Mouse (Mus musculus): ENCODE data around the gene Zfp119b.
"Not testable (repeated sequence)": the region's sequence is repeated elsewhere in the genome, so short reads cannot be mapped to it uniquely, and the experiment has no call there.

The Zfp119b gene

DNA sequence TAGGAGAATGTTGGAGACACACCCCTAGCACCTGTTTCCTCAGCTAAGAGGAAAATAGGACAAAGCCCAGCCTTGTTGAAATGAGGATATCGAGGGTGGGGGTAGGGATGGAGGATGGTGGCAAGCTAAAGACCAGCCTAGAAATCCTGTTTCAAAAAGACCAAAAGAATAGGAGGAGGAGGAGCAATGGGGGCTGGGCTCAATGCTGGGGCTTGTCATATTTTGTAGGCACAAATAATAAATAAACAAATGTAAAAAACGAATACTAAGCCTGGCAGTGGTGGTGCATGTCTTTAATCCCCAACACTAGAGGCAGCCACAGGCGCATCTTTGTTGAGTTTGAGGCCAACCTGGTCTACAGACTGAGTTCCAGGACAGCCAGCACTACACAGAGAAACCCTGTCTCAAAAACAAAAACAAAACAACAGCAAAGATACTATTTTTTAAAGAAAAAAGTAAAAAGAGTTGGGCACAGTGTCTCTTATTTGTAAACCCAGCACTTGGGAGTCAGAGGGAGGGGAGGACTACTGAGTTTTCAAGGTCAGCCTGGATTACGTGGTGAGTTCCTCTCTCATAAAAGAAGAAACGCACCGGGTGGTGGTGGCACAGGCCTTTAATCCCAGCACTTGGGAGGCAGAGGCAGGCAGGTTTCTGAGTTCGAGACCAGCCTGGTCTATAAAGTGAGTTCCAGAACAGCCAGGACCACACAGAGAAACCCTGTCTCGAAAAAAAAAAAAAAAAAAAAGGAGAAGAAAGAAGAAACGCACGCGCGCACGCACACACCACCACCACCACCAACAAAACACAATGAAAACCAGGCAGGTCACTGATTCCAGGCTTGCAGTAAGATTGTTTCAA lies 8.7 kb upstream of the Zfp119b start:
- DNase-seq (ENCODE audit: extremely low spot score), result no peak

DNA sequence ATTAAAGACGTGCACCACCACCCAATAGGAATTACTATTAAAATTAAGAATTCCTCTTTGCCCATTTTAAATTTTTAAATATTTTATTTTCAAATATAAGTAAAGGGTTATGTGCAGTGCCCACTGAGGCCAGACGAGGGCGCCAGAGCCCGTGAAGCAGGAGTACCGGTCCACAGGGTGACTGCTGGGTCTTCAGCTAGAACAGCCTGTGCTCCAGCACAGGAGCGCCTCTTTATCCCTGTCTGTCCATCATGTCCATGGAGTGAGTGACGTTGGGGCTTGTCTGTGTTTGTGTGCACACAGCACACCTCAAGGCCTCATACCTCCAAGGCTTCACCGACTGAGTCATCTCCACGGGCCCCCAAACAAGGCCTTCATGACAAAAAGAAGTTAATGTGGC lies 7.9 kb upstream of the Zfp119b start:
- peak; percentile 69 for DNase-seq (ENCODE audit: extremely low spot score)

DNA sequence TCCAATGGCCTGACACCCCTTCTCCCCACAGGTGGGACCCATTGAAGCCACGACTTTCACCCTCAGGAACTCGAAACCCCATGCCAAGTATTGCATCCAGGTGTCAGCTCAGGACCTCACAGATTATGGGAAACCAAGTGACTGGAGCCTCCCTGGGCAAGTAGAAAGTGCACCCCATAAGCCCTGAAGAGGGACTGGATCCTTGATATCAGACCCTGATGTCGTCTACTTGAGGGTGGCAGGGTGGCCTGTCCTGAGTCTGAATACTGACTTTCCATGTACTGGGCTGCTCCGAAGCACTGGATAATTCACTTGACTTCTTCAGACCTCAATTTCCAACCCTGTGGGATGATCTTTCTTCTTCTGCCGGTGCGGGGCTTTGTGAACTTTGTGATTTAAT lies 7.3 kb upstream of the Zfp119b start:
- no peak for DNase-seq (ENCODE audit: extremely low spot score)

- peak; percentile 81 for DNase-seq (ENCODE audit: extremely low spot score)
These were observed 6.8 kb upstream of the Zfp119b start for GRCm38 (mm10) chr17:55956129-55956528.

GRCm38 (mm10) chr17:55954229-55954628 lies 4.9 kb upstream of the Zfp119b start:
- no peak for DNase-seq (ENCODE audit: extremely low spot score)

- no peak for DNase-seq (ENCODE audit: extremely low spot score)
These were observed 4.5 kb upstream of the Zfp119b start for GRCm38 (mm10) chr17:55953751-55954150.

- DNase-seq (ENCODE audit: extremely low spot score), result no peak
These were observed 3.2 kb upstream of the Zfp119b start, which contains the start of gene Ebi3 for GRCm38 (mm10) chr17:55952447-55953027. TSS of gene Ebi3 (plus strand) at chr17:55952640.

DNA sequence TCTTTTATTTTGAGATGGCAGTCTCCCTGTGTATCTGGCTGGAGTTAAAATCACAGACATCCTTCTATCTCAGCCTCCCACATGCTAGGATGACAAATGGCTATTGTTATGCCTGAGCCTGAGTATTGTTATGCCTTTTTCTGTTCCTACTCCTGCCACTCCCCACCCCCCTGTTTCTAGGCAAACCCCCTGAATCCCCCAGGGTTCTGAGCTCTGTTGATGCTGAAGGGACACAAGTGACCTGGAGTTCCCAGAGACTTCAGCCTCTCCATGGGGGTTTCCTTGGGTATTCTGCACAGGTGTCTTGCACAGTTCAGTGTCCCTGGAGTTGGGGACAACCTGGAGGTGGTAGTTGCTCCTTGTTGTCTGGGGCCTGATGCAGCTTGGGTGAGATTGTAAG lies 2.7 kb upstream of the Zfp119b start:
- no peak for DNase-seq (ENCODE audit: extremely low spot score)

GRCm38 (mm10) chr17:55950601-55951000 lies 1.3 kb upstream of the Zfp119b start:
- DNase-seq (ENCODE audit: extremely low spot score), result no peak

DNA sequence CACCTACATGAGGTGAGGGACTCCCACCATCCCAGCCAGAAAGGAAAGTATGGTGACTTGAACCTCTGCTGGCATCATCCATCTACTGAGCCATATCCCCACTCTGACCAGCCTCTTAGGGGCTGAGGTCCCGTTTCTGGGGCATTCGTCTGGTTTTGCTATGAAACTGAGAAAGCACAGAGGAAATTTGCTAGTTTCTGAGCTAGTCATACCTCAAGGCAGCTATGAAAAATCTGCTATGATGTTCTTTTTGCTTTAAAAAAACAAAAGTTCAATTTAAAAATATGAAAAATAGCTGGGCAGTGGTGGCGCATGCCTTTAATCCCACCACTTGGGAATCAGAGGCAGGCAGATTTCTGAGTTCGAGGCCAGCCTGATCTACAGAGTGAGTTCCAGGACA lies 653 bp downstream of the Zfp119b start:
- no peak for DNase-seq (ENCODE audit: extremely low spot score)

DNA sequence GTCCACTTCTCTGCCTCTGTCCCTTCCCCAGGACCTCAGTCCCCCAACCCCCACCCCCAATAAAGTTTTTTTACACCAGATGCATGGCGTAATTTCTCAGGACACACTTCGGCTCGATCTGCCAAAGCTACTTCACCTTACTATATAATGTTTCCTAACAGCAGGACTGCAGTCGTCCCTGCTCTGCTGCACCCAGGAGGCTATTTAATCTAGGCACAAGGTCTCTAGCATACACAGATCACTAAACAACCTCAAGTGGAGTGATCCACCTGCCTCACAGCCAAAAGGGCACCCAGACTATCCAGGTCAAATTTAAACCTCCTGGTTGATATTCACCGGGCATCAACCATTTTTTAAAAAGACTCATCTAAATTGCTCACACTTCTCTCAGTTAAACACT lies 3.6 kb downstream of the Zfp119b start:
- no peak for DNase-seq (ENCODE audit: extremely low spot score)

DNA sequence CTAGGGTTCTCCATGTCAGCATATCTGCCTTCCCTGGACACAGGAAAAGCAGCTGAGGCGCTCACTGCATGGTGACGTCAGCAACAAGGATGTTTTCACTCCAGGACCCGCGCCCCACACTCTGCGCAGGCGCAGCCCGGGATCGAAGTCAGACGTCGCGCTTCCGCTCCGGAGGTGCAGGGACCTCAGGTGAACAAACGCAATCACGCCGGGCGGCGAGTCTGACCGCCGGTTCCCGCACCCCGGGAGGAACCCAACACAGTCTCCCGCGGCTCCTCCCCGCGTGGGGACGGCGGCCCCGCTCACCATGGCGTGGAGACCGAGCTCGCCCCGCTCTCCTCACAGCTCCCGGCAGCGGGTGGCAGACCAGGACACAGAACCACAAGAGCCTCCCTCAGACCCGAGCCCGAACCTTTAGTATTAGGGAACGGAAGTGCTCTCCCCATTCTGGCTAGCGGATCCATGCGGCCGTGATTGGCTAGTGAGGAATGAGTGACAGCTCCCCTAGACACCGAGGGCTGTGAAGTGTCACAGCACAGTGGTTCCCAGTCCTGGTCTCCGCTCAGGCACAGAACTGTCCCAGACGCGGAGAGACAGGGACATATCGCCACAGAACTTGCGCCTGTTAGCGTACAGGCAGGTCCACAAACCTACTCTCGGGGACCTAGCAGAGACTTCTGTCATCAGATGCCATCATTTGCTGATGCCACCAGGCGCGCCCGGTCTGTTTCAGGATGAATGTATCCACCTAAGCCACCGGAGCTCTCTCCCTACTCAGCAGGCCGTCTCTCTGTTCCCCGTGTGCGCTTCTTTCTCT lies 4.2 kb downstream of the Zfp119b start:
- peak; percentile 72 for DNase-seq (ENCODE audit: extremely low spot score)

- not testable (repeated sequence) for DNase-seq (ENCODE audit: extremely low spot score)
These were observed 4.9 kb downstream of the Zfp119b start for GRCm38 (mm10) chr17:55944387-55944865.

DNA sequence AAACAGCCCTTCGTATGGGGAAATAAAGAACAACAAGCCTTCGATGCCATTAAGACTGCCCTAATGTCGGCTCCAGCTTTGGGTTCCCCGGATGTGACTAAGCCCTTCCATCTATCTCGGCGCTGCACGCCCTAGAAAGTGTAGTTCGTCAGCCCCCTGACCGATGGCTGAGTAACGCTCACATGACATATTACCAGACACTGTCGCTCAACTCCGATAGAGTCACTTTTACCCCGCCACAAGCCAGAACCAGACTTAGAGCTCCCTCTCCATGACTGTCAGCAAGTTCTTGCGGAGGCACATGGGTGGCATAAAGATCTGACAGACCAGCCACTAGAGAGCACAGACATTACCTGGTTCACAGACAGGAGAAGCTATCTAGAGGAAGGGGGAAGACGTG lies 16.1 kb downstream of the Zfp119b start:
- no peak for DNase-seq (ENCODE audit: extremely low spot score)

DNA sequence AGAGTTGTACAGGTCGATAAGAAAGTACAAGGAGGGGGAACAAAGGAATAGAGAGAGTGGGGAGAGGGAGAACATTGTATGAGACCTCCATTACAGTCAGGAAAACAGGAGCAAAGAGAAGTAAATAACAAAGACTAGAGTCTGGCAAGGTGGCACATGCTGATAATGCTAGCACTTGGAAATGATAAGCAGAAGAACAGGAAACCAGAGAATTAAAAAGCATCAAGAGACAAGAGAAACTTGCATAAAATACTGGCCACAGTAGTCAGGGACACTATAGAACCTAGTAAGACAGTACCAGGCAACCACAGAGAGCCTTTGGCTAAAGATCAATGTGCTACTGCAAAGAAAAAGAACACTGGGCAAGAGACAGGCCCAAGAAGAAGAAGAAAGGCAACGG lies 16.7 kb downstream of the Zfp119b start:
- no peak for DNase-seq (ENCODE audit: extremely low spot score)

GRCm38 (mm10) chr17:55931553-55932502 lies 17.5 kb downstream of the Zfp119b start:
- peak; percentile 83 for DNase-seq (ENCODE audit: extremely low spot score)

DNA sequence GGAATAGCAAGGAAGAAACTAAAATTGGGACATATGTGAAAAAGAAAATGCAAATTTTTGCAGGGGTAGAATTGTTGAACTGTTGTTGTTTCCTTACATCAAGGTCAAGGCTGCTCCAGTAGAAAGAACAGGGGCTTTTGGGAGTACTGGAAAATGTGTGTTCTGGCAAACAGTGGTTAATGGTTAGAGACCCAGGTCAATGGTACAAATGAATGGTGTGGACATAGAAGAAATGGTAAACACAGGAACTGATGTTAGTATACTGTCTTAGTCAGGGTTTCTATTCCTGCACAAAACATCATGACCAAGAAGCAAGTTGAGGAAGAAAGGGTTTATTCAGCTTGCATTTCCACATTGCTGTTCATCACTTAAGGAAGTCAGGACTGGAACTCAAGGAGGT lies 42.6 kb downstream of the Zfp119b start:
- no peak for DNase-seq (ENCODE audit: extremely low spot score)

DNA sequence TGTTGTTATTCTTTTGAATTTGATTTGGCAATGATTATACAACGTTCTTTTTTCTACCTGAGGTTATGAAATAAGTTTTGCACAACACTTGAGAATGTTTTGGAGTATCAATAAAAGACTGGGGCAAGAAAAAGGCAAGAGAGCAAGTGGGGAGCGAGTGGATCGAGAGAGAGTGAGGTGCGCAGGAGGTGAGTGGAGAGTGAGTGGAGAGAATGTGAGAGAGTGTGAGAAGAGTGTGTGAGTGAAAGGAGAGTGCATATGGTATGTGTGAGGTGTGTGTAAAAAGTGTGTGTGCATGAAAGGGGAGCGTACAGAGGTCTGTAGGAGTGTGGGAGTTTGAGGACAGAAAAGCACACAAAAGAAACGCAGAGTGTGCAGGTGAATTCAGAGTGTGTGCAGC lies 45.2 kb downstream of the Zfp119b start:
- no peak for DNase-seq (ENCODE audit: extremely low spot score)

DNA sequence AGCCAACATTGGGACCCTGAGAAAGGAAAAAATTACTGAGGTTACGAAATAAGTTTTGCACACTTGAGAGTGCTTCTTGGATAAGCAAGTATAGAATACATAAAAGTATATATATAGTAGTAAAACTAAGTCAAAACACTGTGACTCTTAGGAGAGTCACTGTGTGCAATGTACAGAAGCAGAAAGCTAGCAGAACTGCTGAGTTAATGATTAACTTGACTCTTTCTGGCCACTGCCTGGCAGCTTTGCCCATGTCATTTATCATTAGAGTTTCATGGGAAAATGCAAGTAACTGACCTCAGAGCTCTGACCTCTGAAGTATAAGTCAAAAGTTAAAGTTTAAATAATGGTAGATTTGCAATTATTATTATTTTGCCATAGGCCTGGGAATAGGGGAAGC lies 45.6 kb downstream of the Zfp119b start:
- no peak for DNase-seq (ENCODE audit: extremely low spot score)

GRCm38 (mm10) chr17:55903087-55903486 lies 46.2 kb downstream of the Zfp119b start:
- DNase-seq (ENCODE audit: extremely low spot score), result no peak

DNA sequence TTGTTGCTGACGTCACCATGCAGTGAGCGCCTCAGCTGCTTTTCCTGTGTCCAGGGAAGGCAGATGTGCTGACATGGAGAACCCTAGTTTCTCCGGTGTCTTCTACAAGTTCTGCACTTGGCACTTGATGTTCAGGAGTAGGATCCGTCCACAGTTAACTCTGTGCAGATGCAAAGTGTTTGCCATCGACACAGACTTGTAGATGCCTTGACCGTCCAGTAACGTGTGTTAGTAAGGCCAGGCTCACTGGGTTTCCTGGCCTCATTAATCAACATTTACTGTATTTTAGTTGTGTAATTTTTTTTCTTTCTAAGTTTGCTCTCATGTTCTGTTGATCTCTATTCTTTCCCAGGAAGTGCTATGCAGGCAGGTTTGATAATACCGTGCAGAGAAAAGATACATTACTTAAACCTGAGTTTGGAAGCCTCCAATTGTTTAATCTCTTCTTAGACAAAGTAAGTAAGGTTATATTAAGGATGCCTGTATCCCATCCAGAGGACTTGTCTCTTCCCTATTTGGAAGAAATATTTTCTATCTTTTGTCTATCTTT lies 56.8 kb downstream of the Zfp119b start:
- DNase-seq (ENCODE audit: extremely low spot score), result peak; percentile 9

All from embryo, embryonic 9.5 days (tissue).